Mouse (Mus musculus): ENCODE results near the gene Ywhaq.

DNA sequence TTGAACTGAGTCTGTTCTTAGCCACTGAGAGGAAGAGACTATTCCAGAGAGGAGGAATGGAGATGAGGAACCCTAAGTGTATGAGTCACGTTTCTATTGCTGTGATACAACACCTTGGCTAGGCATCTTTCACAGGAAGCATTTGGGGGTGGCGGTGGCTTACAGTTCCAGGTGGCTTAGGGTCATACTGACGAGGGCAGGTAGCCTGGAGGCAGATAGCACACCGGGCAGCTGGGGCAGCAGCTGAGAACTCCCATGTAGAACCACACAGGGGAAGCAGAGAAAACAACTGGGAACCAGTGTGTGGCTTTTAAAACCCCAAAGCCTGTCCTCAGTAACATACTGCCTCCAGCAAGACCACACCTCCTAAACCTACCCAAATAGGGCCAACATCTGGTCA is 12.7 kb upstream of the Ywhaq start:
- TF ChIP-seq ELF1 (IDR thresholded peaks at IDR 0.05; ENCODE audit: low read depth, low read length) (no peak), CTCF (conservative IDR thresholded peaks at IDR 0.05 in 1 of 2, IDR thresholded peaks at IDR 0.05 in 1 of 2; ENCODE audit: low read depth in 2 of 2, low read length in 2 of 2) (no peak), MAFK (IDR thresholded peaks at IDR 0.05; ENCODE audit: insufficient replicate concordance, low read length) (no peak), POLR2A (IDR thresholded peaks at IDR 0.05; ENCODE audit: low read depth, low read length) (no peak), HCFC1 (IDR thresholded peaks at IDR 0.05; ENCODE audit: low read depth, low read length) (no peak), MAZ (IDR thresholded peaks at IDR 0.05; ENCODE audit: low read depth, low read length) (no peak), KAT2A (IDR thresholded peaks at IDR 0.05; ENCODE audit: insufficient replicate concordance, low read length) (no peak)
